Mouse (Mus musculus): ENCODE measurements around the gene Coq9.

DNA sequence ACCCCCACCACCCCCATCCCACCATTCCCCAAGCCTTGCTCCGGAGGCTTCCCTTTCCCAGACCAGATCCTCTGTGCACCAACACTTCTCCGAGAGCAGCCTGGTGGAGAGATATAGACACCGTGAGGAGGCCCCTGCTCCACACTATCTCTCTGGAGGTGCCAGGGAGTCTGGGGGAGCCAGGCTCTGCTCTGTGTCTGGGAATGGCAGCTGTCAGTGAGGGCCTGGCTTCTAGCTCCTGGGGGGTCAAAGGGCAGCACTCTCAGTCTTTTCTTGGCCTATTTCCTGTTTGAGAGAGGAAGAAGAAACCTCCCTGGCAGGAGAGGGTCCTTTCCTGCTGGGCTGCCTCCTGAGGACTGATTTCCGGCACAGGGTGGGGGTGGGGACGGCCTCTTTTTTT, 62.9 kb downstream of the Coq9 start:
- TF ChIP-seq CTCF (IDR thresholded peaks at IDR 0.05; ENCODE audit: control insufficient read depth, insufficient read depth, insufficient read length) (no peak), MAX (IDR thresholded peaks at IDR 0.05) (no peak), CEBPB (IDR thresholded peaks at IDR 0.05; ENCODE audit: low read depth) (no peak), USF1 (IDR thresholded peaks at IDR 0.05; ENCODE audit: low read depth) (no peak), MYOD1 (IDR thresholded peaks at IDR 0.05; ENCODE audit: control insufficient read depth, insufficient read length, low read depth) (no peak), MYOG (IDR thresholded peaks at IDR 0.05; ENCODE audit: control insufficient read depth, extremely low read depth, insufficient read length) (no peak)

All from C2C12 (cell line).